Mouse (Mus musculus) thymus, postnatal 36 days (tissue): ENCODE data around the gene Slc25a27.

ENCODE experiments used
- DNase-seq, 2 experiments: peaks; one replicate each; pipeline ENCODE4 v3.0.0; 2022; ENCODE audit warnings: mixed read lengths in 2 of 2

Slc25a27 gene

GRCm38 (mm10) chr17:43666576-43667289 is at the start of gene Slc25a27:
Gene Slc25a27, minus strand, starts transcription at chr17:43667214.
- DNase-seq, result peak; percentile 77 to 84

- no peak for DNase-seq
These were observed 49.6 kb upstream of the Slc25a27 start for GRCm38 (mm10) chr17:43716601-43717000.

- no peak for DNase-seq
These were observed 47.2 kb upstream of the Slc25a27 start for GRCm38 (mm10) chr17:43714191-43714590.

GRCm38 (mm10) chr17:43711557-43712352 is 44.7 kb upstream of the Slc25a27 start:
- DNase-seq, result no peak

- DNase-seq, result no peak
These were observed 40.2 kb upstream of the Slc25a27 start for GRCm38 (mm10) chr17:43707254-43707653.

- DNase-seq, result no peak
These were observed 39.7 kb upstream of the Slc25a27 start for GRCm38 (mm10) chr17:43706749-43707148.

- DNase-seq, result no peak
These were observed 37.4 kb upstream of the Slc25a27 start for GRCm38 (mm10) chr17:43704216-43704930.

GRCm38 (mm10) chr17:43701060-43701459 is 34.0 kb upstream of the Slc25a27 start:
- peak; percentile 36 to 48 for DNase-seq

- DNase-seq, result peak; percentile 56 to 71
These were observed 32.1 kb upstream of the Slc25a27 start for GRCm38 (mm10) chr17:43698997-43699649.

GRCm38 (mm10) chr17:43689591-43689990 is 22.6 kb upstream of the Slc25a27 start:
- no peak for DNase-seq

GRCm38 (mm10) chr17:43684638-43685037 is 17.6 kb upstream of the Slc25a27 start:
- DNase-seq, result no peak

GRCm38 (mm10) chr17:43684086-43684485 is 17.1 kb upstream of the Slc25a27 start:
- DNase-seq, result no peak

GRCm38 (mm10) chr17:43677317-43677716 is 10.3 kb upstream of the Slc25a27 start:
- no peak for DNase-seq

- no peak for DNase-seq
These were observed 9.2 kb upstream of the Slc25a27 start for GRCm38 (mm10) chr17:43676241-43676640.

GRCm38 (mm10) chr17:43675228-43675627 is 8.2 kb upstream of the Slc25a27 start:
- DNase-seq, result no peak

- DNase-seq, result no peak
These were observed 4.9 kb upstream of the Slc25a27 start for GRCm38 (mm10) chr17:43671907-43672306.

GRCm38 (mm10) chr17:43669145-43669695 is 2.2 kb upstream of the Slc25a27 start:
- DNase-seq, result no peak

- no peak for DNase-seq
These were observed 353 bp upstream of the Slc25a27 start, which contains the start of gene Cyp39a1 for GRCm38 (mm10) chr17:43667290-43667843. Gene Cyp39a1, plus strand, starts transcription at chr17:43667425.

- no peak for DNase-seq
These were observed 15.5 kb downstream of the Slc25a27 start for GRCm38 (mm10) chr17:43651314-43652046.

- peak; percentile 12 to 15 for DNase-seq
These were observed 17.2 kb downstream of the Slc25a27 start for GRCm38 (mm10) chr17:43649641-43650436.
